Mouse (Mus musculus) erythroblast, adult 5-6 weeks (primary cell): ENCODE data around the gene Klhl10. TPM values are rescaled to one million over a fixed set of nuclear protein-coding genes. Genes with fewer than 3 reads are reported as not detected.

Experiments
- ATAC-seq: replicated peaks from 2 replicates; pipeline ENCODE4 v1.8.0; 2016; ENCODE audit warnings: moderate number of reproducible peaks, mild to moderate bottlenecking, moderate TSS enrichment, inconsistent platforms; ENCODE audit not compliant: poor library complexity, low FRiP score, severe bottlenecking
- total RNA-seq, 2 experiments: library from RNA; stranded (forward) in 1 of 2; stranded (reverse) in 1 of 2; fragments of 150-400 nt in 1 of 2; fragments of 200-764, 138-1000 nt in 1 of 2; gene quantifications; 2 replicates each; pipeline versions ENCODE4 v1.2.3 to v1.2.4; 2015 to 2017; ENCODE audit warnings: low replicate concordance in 2 of 2

Klhl10 gene
- total RNA-seq, 2 experiments from 2014 or later: not detected

DNA sequence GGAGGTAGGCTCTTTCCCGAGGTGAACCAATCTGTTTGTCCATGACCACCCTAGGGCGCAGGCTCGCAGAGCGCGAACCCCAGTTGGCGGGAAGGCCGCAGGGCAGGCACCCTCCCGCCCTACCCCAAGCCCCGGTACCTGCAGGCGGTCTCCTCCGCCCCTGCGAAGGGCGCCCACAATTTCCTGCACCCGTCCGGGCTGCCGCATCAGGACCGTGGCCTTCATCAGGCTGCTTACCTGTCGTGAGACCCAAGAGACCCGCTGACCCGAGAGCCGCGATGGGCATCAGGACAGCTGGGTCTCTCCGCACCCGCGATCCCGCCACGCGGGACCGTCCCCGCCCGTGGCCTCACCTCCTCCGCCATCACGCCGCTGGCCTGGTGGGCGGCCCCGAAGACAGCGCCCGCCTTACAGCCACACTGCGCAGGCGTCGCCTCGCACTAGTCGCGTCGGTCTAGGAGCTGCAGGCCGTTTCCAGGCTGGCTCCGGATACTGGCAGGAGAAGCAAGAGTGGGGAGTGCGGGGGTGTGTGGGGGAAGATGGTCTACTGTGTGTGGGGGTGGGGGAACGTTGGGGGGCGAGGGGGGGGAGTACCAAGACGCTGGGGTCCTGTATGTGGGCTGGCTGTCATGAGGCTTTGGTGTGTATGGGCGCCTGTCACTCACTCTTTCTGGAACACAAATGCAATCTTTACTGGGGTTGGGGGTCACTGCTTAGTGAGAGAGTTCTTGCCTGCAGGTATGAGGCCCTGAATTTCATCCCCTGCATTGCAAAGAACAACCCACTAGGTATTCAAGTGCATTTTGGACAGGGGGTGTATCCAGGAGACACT lies 810 bp upstream of the Klhl10 start:
- ATAC-seq: peak; percentile 85

DNA sequence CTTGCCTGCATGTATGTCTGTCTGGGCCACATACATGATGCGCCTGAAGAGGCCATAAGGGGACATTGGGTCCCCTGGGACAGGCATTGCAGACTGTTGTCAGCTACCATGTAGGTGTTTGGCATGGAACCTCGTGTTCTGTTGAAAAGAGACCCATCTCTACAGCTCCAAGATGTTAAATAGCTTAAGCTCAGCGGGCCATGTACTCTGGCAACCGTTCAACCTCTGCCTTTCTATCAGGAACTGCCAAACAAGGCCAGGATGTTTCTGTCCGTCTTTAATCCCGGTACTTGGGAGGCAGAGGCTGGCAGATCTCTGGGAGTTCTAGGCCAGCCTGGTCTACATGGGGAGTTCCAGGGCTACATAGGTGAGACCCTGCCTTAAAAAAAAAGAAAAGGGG lies 908 bp downstream of the Klhl10 start:
- ATAC-seq: no peak

DNA sequence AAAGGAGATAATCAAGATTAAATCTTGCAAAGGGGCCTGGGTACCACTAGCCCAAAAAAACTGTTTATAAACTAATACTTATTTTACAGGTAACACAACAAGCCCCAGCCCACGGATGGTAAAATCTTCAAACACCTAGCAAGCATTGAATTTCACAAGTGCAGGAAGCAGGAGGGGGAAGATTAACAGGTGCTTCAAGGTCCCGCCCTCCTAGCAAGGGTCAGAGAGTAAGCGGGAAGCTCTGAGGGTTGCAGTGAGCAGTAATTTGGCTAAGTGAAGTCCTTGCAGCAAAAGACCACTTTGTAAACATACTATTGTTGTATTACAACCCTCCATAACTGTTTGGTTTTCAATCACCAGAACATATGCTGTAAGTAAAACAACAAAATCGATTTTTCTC lies 15.5 kb downstream of the Klhl10 start:
- ATAC-seq: no peak

DNA sequence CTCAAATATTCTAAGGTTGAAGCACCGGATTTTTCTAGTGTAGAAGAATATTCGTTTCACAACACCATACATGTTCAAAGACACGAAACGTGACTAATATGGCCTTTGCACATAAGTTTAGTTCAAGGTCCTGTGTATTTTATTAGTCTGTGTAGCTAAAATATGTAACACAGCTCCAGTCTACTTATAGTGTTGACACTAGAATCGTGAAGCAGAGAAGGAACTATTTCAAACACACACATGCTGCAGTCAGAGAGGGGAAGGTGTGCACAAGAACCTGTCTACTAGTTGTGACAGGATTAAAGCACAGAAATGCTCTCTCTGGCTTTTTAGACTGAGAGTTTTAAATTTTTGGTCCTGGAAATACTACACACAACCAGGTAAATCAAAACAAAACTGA lies 16.0 kb downstream of the Klhl10 start:
- ATAC-seq: no peak

DNA sequence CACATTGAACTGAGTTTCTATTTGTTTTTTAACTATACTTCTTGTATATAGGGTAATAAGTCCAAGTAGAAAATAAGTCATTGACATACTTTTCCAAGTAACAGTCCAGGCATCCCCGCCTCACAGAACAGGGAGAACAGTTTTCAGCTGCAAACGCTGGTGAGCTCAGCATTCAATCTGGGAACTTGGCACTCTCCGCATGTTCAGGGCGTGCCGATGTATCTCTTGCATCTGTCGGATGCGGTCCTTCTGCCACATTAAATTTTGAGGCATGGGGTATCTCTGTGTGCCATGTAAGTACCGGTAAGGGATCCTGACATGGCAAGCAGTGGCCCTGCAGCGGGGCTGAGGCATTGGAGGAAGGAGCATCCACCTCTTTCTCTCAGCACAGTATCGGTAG lies 21.0 kb downstream of the Klhl10 start:
- no peak for ATAC-seq

DNA sequence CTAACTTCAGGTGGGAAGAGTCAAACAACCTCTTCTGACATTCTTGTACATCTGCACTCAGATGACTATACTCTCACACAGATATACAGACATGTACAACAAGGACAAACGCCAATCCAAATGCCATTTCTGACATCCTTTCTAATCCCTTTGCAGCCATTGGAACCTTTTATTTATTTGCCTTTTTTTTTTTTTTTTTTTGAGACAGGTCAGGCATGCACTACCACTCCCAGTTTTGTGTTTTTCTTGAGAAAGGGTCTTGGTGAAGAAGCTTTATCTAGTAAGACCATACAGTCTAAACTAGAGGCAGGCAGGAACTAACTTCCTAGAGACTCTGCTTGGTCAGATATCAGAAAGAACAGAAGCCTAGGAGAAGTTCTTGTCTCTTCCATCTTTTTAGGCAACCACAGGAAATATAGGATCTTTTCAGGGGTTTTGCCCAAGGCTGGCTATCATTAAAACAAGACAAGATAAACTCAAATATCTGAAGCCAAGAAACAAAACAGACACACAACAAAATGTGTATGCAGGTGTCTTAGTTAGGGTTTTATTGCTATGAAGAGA lies 23.6 kb downstream of the Klhl10 start:
- no peak for ATAC-seq

DNA sequence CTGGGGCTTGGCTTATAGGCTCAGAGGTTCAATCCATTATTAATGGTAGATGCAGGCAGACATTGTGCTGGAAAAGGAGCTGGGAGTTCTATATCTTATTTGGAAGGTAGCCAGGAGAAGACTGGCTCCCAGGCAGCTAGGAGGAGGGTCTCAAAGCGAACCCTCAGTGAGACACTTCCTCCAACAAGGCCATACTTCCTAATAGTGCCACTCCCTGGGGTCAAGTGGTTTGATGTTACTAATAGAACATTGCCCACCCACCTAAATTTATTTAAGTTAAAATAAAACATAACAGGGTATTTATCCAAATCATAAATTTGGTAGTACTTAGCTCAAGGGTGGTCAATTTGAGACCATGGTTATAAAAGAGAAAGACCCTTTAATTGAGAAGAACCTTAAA lies 24.1 kb downstream of the Klhl10 start:
- no peak for ATAC-seq

DNA sequence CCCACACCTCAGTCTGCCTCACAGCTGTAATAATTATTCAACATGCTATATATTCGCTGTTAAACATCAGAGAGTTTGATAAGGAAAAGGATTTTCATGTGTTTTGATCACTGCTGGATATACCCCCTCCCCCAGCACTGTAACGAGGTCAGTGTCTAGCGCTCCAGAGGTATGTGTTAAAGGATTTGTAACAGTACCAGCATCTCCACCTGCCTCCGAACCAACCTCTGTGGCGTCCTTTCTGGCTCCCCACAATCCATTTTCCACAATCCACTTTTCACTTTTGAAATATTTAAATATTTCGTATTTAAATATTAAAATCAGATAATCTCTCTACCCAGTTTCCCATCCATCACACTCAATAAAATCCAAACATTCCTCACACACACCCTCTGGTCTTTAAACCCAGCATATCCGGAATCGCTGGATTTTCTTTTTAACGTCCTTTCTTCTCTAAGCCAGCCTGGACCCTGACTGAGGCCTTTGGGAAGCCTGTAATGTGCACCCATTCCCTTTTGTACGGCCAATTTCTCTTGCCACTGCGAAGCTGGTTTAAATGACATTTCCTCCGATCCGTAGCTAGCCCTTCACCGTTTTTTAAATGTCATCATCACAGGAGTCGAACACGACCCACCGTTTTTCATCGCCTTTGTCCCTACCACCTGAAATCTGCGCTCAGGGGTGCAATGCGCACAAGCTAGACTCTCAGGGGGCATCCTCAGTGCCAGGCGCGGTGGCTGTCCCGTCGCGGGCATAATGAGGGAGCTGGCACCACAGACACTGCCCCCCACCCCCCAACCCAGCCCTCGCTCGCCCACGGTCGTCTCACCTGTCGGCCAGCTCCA lies 29.9 kb downstream of the Klhl10 start:
- ATAC-seq: no peak; the same call in 1 of the 2 replicates

DNA sequence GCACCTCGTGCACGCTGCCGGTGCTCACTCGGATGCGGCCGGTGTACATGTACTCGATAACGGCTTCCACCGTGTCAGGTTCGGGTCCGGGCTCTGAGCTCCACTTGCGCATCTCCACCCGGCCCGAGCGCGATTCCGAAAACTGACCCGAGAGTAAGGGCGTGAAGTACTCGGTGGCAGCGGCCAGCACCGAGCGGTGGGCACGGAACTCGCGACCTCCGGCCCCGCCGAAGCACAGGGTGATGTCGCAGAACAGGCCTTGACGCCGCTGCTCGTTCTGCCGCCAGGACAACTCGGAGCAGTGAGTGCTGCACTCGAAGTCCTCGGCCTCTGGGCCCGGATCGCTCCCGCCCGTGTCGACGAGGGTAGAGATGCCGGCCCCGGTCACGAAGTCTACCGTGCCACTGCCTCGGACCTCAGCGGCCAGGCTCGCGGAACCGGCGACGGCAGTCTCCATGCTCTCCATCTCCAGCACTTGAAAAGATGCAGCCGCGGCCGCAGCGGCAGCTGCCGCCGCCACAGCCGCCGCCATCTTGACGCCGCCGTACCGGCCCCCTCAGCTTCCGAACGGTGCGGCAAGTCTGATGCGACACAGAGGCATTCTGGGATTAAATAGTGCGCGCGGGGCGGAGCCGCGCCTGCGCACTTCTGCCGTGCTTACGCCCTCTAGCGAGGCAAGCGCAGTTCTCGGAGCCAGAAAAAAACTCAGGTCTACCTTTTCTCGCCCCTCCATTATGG lies 30.6 kb downstream of the Klhl10 start, which contains the start of gene Klhl11:
Gene Klhl11, minus strand, starts transcription at position 545 of the 738 bp plus-strand sequence.
- ATAC-seq: peak; percentile 97

DNA sequence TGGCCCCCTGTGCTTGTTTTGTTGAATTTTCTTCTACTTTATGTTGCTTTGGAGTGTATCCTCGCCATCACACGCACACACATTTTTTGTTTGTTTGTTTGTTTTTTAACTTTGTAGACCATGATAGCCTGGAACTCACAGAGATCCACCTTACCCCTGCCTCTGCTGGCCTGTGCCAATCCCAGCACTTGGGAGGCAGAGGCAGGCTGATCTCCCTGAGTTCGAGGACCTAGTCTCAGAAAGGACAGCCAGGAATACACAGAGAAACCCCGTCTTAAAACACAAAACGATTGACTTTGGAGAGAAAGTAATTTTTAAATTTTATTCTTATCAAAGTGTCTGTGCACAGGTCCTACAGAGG lies 31.2 kb downstream of the Klhl10 start:
- ATAC-seq: peak; percentile 60

DNA sequence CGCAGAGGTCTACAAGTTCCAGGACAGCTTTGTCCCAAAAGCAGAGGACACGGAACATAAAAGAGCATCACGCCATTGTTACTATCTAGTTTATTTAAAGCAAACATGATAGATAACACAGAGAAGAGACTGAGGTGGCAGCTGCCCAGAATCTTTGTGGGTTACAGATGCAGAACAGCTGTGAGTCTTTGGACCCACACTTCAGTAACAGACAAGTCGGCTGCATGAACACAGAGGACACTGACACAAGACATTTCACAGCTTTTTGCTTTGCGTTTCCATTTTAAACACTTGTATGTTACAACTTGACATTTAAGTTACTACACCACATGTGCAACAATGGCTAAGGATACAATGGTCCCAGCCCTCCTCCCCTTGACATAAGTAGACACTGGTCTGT lies 34.6 kb downstream of the Klhl10 start:
- ATAC-seq: no peak

DNA sequence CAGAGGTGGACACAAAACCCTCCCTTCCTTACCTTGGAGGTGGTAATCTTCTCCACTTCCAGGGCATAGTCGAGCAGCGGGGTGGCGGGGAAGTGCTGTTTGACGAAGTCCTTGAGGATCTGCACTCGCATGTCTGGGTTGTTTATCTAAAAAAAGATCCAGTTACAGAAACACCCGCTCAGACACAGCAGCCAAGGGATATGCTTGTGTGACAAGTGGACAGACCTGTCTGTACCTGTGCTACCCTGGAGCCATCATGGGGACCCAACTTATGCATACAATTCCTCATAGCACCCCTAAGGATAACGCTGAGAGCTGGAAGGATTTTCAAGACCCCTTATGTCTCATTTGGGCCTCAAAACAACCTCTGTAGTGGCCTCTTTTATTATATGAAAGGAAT lies 37.4 kb downstream of the Klhl10 start:
- no peak for ATAC-seq

DNA sequence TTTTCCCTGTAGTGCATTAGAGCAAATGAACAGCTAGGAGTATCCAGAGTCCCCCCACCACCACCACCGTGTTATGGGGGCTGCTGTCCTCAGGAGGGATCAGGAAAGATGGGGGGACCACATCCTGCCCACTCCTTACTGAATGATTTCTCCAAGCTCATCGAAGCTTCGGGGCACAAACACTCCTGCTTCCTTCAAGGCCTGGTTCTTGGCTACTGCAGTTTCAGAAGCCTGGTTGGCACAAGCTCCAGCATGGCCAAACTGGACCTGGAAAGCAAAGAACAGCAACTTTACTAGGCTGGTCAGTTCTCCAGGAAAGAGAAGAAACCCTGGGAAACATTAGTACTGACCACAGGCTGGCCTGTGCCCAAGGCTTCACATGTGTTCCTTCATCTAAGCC lies 42.7 kb downstream of the Klhl10 start:
- no peak for ATAC-seq

DNA sequence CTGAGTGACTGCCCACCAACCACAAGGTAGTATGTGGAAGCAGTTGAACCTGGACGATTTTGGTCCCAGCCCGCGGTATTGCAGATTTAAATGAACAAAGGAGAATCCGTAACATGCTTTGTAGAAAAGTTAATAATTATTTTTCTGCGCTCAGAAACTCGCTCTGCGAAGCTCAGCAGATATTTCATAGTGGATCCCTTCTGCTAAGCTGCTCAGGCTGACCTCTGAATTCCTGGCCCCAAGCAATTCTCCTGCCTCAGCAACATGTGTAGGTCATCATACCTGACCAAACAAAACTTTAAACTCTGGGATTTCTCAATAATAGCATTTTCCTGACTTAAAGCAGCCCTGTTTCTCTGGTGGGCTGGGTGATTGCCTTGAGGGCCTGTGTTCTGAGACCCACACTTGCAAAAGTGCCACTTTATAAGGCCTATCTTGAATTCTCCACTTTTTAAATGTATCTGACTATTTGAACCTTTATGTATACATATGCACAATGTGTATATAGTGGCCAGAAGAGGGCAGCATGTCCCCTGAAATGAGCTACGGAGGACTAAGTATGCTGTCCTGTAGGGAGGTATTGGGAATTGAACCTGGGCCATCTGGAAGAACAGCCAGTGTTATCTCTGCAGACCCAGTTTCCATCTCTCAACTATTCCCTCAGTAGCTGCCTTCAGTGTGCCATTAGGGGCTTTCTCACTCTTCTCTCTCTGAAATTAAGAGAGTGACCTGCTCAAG lies 44.3 kb downstream of the Klhl10 start:
- ATAC-seq: peak; percentile 71

DNA sequence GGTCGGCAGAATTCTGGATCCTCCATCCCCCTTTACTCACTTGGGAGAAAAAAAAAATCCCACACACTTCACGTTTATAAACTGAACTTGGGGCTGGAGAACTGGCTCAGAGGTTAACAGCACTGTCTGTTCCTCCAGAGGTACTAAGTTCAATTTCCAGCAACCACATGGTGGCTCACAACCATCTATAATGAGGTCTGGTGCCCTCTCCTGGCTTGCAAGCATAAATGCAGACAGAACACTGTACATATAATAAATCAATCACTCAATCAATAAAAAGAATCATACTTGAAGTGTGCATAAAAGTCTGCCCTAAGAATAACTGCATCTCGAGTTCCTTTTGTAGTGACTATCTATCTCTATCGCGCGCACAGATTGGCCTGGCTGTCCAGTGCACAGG lies 49.2 kb downstream of the Klhl10 start:
- no peak for ATAC-seq

DNA sequence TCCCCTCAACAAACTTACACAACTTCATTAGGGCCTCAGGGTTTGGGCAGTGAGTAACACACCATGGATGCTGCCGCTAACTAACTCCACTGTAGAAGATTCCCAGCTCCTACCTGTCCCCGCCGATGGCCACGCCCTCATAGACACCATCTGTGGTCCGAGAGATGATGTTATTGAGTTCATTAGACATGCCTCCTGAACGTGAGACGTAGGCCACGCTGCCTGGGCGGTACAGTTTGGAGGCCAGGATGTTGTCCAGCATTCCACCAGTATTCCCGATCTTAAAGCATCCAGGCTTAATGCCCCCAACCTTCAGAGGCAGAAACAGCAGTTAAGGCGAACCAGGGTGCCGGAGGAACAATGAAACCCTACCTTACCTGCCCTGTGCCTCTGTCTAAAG lies 52.1 kb downstream of the Klhl10 start:
- no peak for ATAC-seq

DNA sequence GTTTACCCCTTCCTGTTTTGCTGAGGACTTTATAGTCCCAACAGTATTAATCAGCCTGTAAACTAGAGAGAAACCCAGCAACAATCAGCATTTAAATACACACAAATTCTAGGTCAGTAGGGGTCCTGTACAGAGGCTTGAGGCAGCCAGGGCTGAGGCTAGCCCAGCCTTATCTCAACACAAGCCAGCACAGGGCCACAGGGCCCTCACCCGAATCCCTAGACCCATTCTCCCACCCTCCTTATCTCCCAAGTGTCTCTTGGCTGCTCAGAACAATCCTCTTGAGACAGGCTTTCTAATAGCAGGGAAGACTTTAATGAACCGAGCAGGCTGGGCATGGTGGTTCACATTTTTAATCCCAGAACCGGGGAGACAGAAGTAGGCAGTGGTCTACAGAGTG lies 58.5 kb downstream of the Klhl10 start:
- ATAC-seq: no peak

DNA sequence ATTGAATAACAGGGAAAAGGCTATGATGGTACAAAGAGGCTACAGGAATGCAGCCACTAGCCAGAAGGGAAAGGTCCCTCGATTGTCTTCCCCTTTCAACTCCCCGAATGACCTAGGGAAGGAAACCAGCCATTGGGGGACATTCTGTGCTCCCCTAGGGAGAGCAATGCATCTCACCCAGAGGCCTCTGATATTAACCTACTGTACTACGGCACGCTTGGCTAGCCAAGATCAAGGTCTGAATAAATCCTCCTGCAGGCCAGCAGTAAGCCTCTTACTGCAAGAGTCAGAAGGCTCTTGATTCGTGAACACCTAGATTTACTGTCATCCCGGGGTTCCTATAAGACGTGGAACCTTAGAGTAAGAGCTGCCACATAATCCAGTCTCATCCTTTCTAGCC lies 58.9 kb downstream of the Klhl10 start:
- ATAC-seq: no peak

DNA sequence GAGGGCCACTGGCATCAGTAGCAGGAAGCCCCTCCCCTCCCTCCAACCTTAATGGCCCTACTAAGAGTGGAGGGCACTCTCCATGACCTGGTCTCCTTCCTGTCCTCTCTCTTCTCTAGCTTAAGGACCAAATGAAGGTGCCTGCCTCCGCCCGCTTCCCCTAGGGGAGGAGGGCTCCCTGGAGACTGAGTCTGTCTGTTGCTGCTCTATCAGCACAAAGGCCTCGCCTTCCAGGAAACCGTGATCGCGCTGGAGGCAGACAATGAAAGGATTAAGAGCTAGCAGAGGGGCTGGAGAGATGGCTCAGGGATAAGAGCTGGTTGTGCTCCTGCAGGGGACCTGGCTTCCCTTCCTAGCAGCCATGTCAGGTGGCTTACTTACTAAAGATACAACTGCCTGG lies 59.6 kb downstream of the Klhl10 start:
- no peak for ATAC-seq
